ENCODE assay signal across 26 mouse cellular contexts in the genomic region with DNA sequence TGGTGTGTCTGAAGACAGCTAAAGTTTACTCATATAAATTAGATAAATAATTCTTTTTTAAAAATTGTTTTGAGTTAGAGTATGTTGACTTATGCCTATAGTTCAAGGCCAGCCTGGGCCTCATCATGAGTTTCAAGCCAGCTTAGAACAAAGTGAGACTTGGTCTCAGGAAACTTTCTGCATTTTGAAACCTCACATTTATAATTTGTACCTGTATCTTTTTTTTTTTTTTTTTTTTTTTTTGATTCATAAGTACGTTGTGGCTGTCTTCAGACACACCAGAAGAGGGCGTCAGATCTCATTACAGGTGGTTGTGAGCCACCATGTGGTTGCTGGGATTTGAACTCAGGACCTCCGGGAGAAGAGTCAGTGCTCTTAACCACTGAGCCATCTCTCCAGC. TPM values are rescaled to one million over a fixed set of nuclear protein-coding genes. Genes with fewer than 3 reads are reported as not detected.
DNase-seq lines count a peak whose midpoint lies in the region; ATAC-seq and TF ChIP-seq lines count a peak whose summit lies in the region.
"Had no signal": no experiment of that assay in that cellular context is flagged by ENCODE, and none has a peak within 500 bp of the region (broad histone marks: within the 10 kb centered on the region; RNA-seq: fewer than 3 reads in every experiment).

No protein-coding gene starts in this region.

- no peak overlapping the region for H3K9ac ChIP-seq in heart, embryonic 11.5 days (ENCODE audit: low read depth, low read length)
- no peak overlapping the region for H3K9ac ChIP-seq in midbrain, embryonic 11.5 days (ENCODE audit: low read length)
- no peak overlapping the region for H3K9ac ChIP-seq in midbrain, embryonic 13.5 days (replicated peaks)
- H3K9ac ChIP-seq in stomach, postnatal 0 days (ENCODE audit: low read length) = no peak overlapping the region
- H3K9ac ChIP-seq: embryonic facial prominence, embryonic 13.5 days; forebrain, embryonic 12.5 days; forebrain, embryonic 15.5 days; hindbrain, embryonic 12.5 days; hindbrain, embryonic 15.5 days had no signal

- no peak for TF ChIP-seq CTCF in stomach, postnatal 0 days (IDR thresholded peaks at IDR 0.05; ENCODE audit: low read depth)

- no peak for ATAC-seq in heart, embryonic 11.5 days (replicated peaks; ENCODE audit: insufficient number of reproducible peaks, low FRiP score, low TSS enrichment)
- no peak for ATAC-seq in midbrain, embryonic 11.5 days (ENCODE audit: low FRiP score)
- ATAC-seq in midbrain, embryonic 13.5 days = no peak
- ATAC-seq in stomach, postnatal 0 days (ENCODE audit: low FRiP score, low TSS enrichment) = no peak
- ATAC-seq: activated CD4-positive, CD25-positive, alpha-beta regulatory T cell, adult 4 months; forebrain, embryonic 15.5 days had no signal

- H3K4me2 ChIP-seq in heart, embryonic 11.5 days = no peak overlapping the region
- H3K4me2 ChIP-seq in midbrain, embryonic 11.5 days = no peak overlapping the region
- H3K4me2 ChIP-seq in midbrain, embryonic 13.5 days (replicated peaks) = no peak overlapping the region
- no peak overlapping the region for H3K4me2 ChIP-seq in stomach, postnatal 0 days (replicated peaks; ENCODE audit: low read depth)
- H3K4me2 ChIP-seq: embryonic facial prominence, embryonic 13.5 days; forebrain, embryonic 12.5 days; forebrain, embryonic 15.5 days; hindbrain, embryonic 12.5 days; hindbrain, embryonic 15.5 days had no signal

- no peak for TF ChIP-seq EP300 in stomach, postnatal 0 days (optimal IDR thresholded peaks at IDR 0.05)

- peak; percentile 4 for DNase-seq in heart, adult 11 months
- peak; percentile 41 for DNase-seq in midbrain, embryonic 11.5 days (ENCODE audit: low spot score, missing footprints)
- DNase-seq in stomach, postnatal 0 days (ENCODE audit: low spot score) = no peak
- no peak for DNase-seq in kidney, postnatal 10 days
- DNase-seq: adrenal gland, adult 8-10 months; adrenal gland, postnatal 25 days; cerebellum, adult 11-12 months; cerebellum, adult 8-10 months; cerebellum, postnatal 10 days; cerebellum, postnatal 36 days; embryo, embryonic 11 days; gastrocnemius, postnatal 25 days; heart, adult 2 months; heart, postnatal 10 days; heart, postnatal 36 days had no signal

- 93% methylated on average over 3 of the region's 3 CpGs for WGBS in heart, embryonic 11.5 days (ENCODE audit: insufficient replicate concordance)
- WGBS in midbrain, embryonic 11.5 days = 77% methylated on average over 3 of the region's 3 CpGs
- WGBS in midbrain, embryonic 13.5 days = 84% methylated on average over 3 of the region's 3 CpGs
- 79% methylated on average over 3 of the region's 3 CpGs for WGBS in stomach, postnatal 0 days

- H3K4me1 ChIP-seq in heart, embryonic 11.5 days (ENCODE audit: control insufficient read depth, insufficient read depth, low read length) = peaks cover 17% of the 10 kb centered on the region
- no peaks in the 10 kb centered on the region for H3K4me1 ChIP-seq in midbrain, embryonic 11.5 days (ENCODE audit: control insufficient read depth, insufficient read depth, low read length)
- 0 out of 2 replicates have a peak, but pooled peaks cover 5% of the 10 kb centered on the region for H3K4me1 ChIP-seq in midbrain, embryonic 13.5 days (replicated peaks)
- peaks cover 6% of the 10 kb centered on the region; the same call in 1 of the 2 replicates for H3K4me1 ChIP-seq in stomach, postnatal 0 days (replicated peaks; ENCODE audit: control insufficient read depth, insufficient read depth)
- H3K4me1 ChIP-seq: embryonic facial prominence, embryonic 10.5 days; forebrain, embryonic 12.5 days; forebrain, embryonic 15.5 days; hindbrain, embryonic 15.5 days had no signal

- no peak overlapping the region for H3K27ac ChIP-seq in heart, embryonic 11.5 days (ENCODE audit: low read depth, low read length)
- no peak overlapping the region for H3K27ac ChIP-seq in midbrain, embryonic 11.5 days (ENCODE audit: low read depth, low read length)
- no peak overlapping the region for H3K27ac ChIP-seq in midbrain, embryonic 13.5 days
- H3K27ac ChIP-seq in stomach, postnatal 0 days (replicated peaks) = peak overlapping the region; percentile 49; the same call in 1 of the 2 replicates
- H3K27ac ChIP-seq: embryonic facial prominence, embryonic 10.5 days; embryonic facial prominence, embryonic 13.5 days; forebrain, embryonic 12.5 days; forebrain, embryonic 15.5 days; heart, embryonic 10.5 days; hindbrain, embryonic 12.5 days; hindbrain, embryonic 15.5 days had no signal

- H3K4me3 ChIP-seq in heart, embryonic 11.5 days (ENCODE audit: low read depth, low read length) = no peak overlapping the region
- no peak overlapping the region for H3K4me3 ChIP-seq in midbrain, embryonic 11.5 days (ENCODE audit: low read depth, low read length)
- no peak overlapping the region for H3K4me3 ChIP-seq in midbrain, embryonic 13.5 days (replicated peaks)
- no peak overlapping the region for H3K4me3 ChIP-seq in stomach, postnatal 0 days (ENCODE audit: low read depth, low read length)
- H3K4me3 ChIP-seq: embryonic facial prominence, embryonic 10.5 days; embryonic facial prominence, embryonic 13.5 days; erythroblast, embryonic 14.5 days; forebrain, embryonic 12.5 days; forebrain, embryonic 15.5 days; heart, adult 2 months; heart, embryonic 10.5 days; hindbrain, embryonic 12.5 days; hindbrain, embryonic 15.5 days had no signal

- no peaks in the 10 kb centered on the region for H3K9me3 ChIP-seq in heart, embryonic 11.5 days (replicated peaks; ENCODE audit: control insufficient read depth, low read length)
- H3K9me3 ChIP-seq in midbrain, embryonic 11.5 days (ENCODE audit: control insufficient read depth, low read length) = no peaks in the 10 kb centered on the region
- H3K9me3 ChIP-seq in midbrain, embryonic 13.5 days = no peaks in the 10 kb centered on the region
- H3K9me3 ChIP-seq in stomach, postnatal 0 days (ENCODE audit: control insufficient read depth, low read length) = no peaks in the 10 kb centered on the region
- H3K9me3 ChIP-seq: embryonic facial prominence, embryonic 10.5 days; embryonic facial prominence, embryonic 13.5 days; forebrain, embryonic 12.5 days; forebrain, embryonic 15.5 days; heart, embryonic 10.5 days; hindbrain, embryonic 12.5 days; hindbrain, embryonic 15.5 days had no signal

- H3K36me3 ChIP-seq in heart, embryonic 11.5 days (ENCODE audit: control insufficient read depth, insufficient read depth, low read length) = peaks cover 3% of the 10 kb centered on the region
- peaks cover 2% of the 10 kb centered on the region; the same call in 1 of the 2 replicates for H3K36me3 ChIP-seq in midbrain, embryonic 11.5 days (ENCODE audit: control insufficient read depth, insufficient read depth, low read length)
- H3K36me3 ChIP-seq in midbrain, embryonic 13.5 days = peaks cover 8% of the 10 kb centered on the region
- no peaks in the 10 kb centered on the region; the same call in 1 of the 2 replicates for H3K36me3 ChIP-seq in stomach, postnatal 0 days (ENCODE audit: control insufficient read depth, insufficient read depth, low read length)

- no peaks in the 10 kb centered on the region for H3K27me3 ChIP-seq in heart, embryonic 11.5 days (ENCODE audit: control insufficient read depth, insufficient read depth, low read length)
- H3K27me3 ChIP-seq in midbrain, embryonic 11.5 days (ENCODE audit: control insufficient read depth, insufficient read depth, low read length) = no peaks in the 10 kb centered on the region
- no peaks in the 10 kb centered on the region for H3K27me3 ChIP-seq in midbrain, embryonic 13.5 days
- no peaks in the 10 kb centered on the region for H3K27me3 ChIP-seq in stomach, postnatal 0 days (ENCODE audit: control insufficient read depth, insufficient read depth, low read length)
- H3K27me3 ChIP-seq: embryonic facial prominence, embryonic 13.5 days; forebrain, embryonic 12.5 days; forebrain, embryonic 15.5 days; hindbrain, embryonic 12.5 days; hindbrain, embryonic 15.5 days had no signal

RNA-seq across cellular contexts. Expression of a gene that starts 8.6 kb away (rescaled TPM):
- 75.2 and 93.8 TPM in 2 replicates for polyA plus RNA-seq in heart, embryonic 11.5 days (2014; fragmentation: Nextera tagmentation; extraction: Ambion mirVana)
- polyA plus RNA-seq in midbrain, embryonic 11.5 days (2014; fragmentation: Nextera tagmentation; extraction: Ambion mirVana) = 86.9 and 92.9 TPM in 2 replicates
- polyA plus RNA-seq in midbrain, embryonic 13.5 days (2015; fragmentation: Nextera tagmentation; extraction: Ambion mirVana) = 78.2 and 81.9 TPM in 2 replicates
- polyA plus RNA-seq in stomach, postnatal 0 days (2015; fragmentation: Nextera tagmentation; extraction: Ambion mirVana) = 59.3 and 59.7 TPM in 2 replicates

Comparison
In these comparisons a context has a peak if more than half of its experiments do, and no peak if none do; other contexts are left out.
1. DNase-seq: peak in heart, adult 11 months (single experiment) and midbrain, embryonic 11.5 days (single experiment); none in stomach, postnatal 0 days (single experiment) and kidney, postnatal 10 days (single experiment).